ENCODE assay signal across 7 mouse cellular contexts in the genomic region with DNA sequence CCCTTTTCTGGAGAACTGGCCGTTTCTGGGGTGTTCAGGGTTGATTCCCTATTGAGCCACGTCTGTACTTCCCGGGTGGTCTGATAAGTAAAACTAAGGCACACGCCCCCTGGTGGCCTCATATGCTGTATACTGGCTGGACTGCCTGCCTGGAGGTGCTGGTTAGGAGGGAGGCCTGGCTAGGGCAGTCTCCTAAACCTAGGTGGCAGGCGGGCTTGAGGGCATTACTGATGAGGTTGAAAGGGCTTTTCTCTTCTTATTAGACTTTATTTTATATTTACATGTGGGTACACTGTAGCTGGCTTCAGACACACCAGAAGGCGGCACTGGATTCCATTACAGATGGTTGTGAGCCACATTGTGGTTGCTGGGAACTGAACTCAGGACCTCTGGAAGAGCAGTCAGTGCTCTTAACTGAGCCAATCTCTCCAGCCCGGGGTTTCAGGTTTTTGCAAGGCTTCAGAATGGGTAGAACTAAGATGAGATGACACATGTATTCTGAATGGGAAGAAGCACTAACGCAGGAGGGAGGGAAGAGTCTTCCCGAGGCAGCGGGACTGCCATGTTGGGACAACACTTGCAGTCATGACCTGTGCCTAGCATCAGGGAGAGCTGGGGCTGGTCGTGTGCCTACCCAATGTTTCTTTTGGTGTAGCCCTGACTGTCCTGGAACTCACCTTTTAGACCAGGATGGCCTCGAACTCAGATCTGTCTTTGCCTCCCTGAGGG. TPM values are rescaled to one million over a fixed set of nuclear protein-coding genes. Genes with fewer than 3 reads are reported as not detected.
DNase-seq lines count a peak whose midpoint lies in the region; ATAC-seq and TF ChIP-seq lines count a peak whose summit lies in the region.

No protein-coding gene starts in this region.

- peaks cover 23% of the 10 kb centered on the region for H3K4me1 ChIP-seq in kidney, postnatal 0 days (replicated peaks; ENCODE audit: insufficient read depth, low read length)

- peaks cover 17% of the 10 kb centered on the region for H3K27me3 ChIP-seq in kidney, postnatal 0 days (ENCODE audit: insufficient read depth, low read length)

- 35% methylated on average over 12 of the region's 12 CpGs for WGBS in kidney, postnatal 0 days

- no peak overlapping the region for H3K9ac ChIP-seq in kidney, postnatal 0 days (ENCODE audit: low read depth, low read length)

- H3K4me3 ChIP-seq in kidney, postnatal 0 days (replicated peaks; ENCODE audit: low read depth, low read length), result no peak overlapping the region

- peaks cover 11% of the 10 kb centered on the region for H3K36me3 ChIP-seq in kidney, postnatal 0 days (ENCODE audit: insufficient read depth, low read length)

- peak; percentile 36; the same call in 1 of the 2 replicates for ATAC-seq in kidney, postnatal 0 days (replicated peaks; ENCODE audit: low FRiP score, low read depth)

- no peaks in the 10 kb centered on the region for H3K9me3 ChIP-seq in kidney, postnatal 0 days (replicated peaks; ENCODE audit: low read length)

- H3K4me2 ChIP-seq in kidney, postnatal 0 days (ENCODE audit: low read length), result no peak overlapping the region

- TF ChIP-seq CTCF in kidney, postnatal 0 days (IDR thresholded peaks at IDR 0.05; ENCODE audit: low read depth), result peak; percentile 83

- H3K27ac ChIP-seq in kidney, postnatal 0 days, result no peak overlapping the region

- DNase-seq in 3T3-L1 (ENCODE audit: low read depth, low spot score), result peak; percentile 94
- DNase-seq in B cell, adult 2 months, result peak; percentile 87 to 90
- DNase-seq in c-Kit-positive CD71-negative TER-119-negative erythroid progenitor cells, embryonic 14.5 days (ENCODE audit: low read depth), result peak; percentile 86
- DNase-seq in gastrocnemius, postnatal 10 days, result peak; percentile 83
- DNase-seq in kidney, postnatal 0 days (ENCODE audit: low spot score), result peak; percentile 96
- peak; percentile 88 for DNase-seq in lung, postnatal 10 days
- peak; percentile 61 to 73 for DNase-seq in spleen, adult 18-20 months

RNA-seq across cellular contexts. Expression of a gene that starts 1.3 kb away (rescaled TPM):
- total RNA-seq in gastrocnemius, postnatal 10 days (2021), result under 1 TPM in 1 of 2 experiments, not detected in 1; 0.09 TPM
- 0.09 and 0.11 TPM in 2 replicates for polyA plus RNA-seq in kidney, postnatal 0 days (2015; fragmentation: Nextera tagmentation; extraction: Ambion mirVana)

RNA-seq across cellular contexts. Expression of a gene that starts 3.4 kb away (rescaled TPM):
- total RNA-seq in gastrocnemius, postnatal 10 days (2021), result 1,000 to 10,000 TPM; 1,533 to 1,604 TPM
- polyA plus RNA-seq in kidney, postnatal 0 days (2015; fragmentation: Nextera tagmentation; extraction: Ambion mirVana), result 5,183 and 5,941 TPM in 2 replicates

RNA-seq across cellular contexts. Expression of a gene that starts 11.9 kb away (rescaled TPM):
- 10 to 100 TPM; 17.3 to 24.5 TPM for total RNA-seq in gastrocnemius, postnatal 10 days (2021)
- 32.5 and 34.1 TPM in 2 replicates for polyA plus RNA-seq in kidney, postnatal 0 days (2015; fragmentation: Nextera tagmentation; extraction: Ambion mirVana)

RNA-seq across cellular contexts. Expression of a gene that starts 20.1 kb away (rescaled TPM):
- 10 to 100 TPM; 42.8 to 45.0 TPM for total RNA-seq in gastrocnemius, postnatal 10 days (2021)
- 87.2 and 90.3 TPM in 2 replicates for polyA plus RNA-seq in kidney, postnatal 0 days (2015; fragmentation: Nextera tagmentation; extraction: Ambion mirVana)

RNA-seq across cellular contexts. Expression of a gene that starts 30.8 kb away (rescaled TPM):
- 1 to 10 TPM; 3.7 to 3.8 TPM for total RNA-seq in gastrocnemius, postnatal 10 days (2021)
- polyA plus RNA-seq in kidney, postnatal 0 days (2015; fragmentation: Nextera tagmentation; extraction: Ambion mirVana), result 4.2 and 5.5 TPM in 2 replicates
